Mouse (Mus musculus) embryonic facial prominence, embryonic 12.5 days (tissue): Measurements from ENCODE around the gene Krtap29-1. TPM values are rescaled to one million over a fixed set of nuclear protein-coding genes. Genes with fewer than 3 reads are reported as not detected.

Source experiments
- ATAC-seq: fragments of 200-750 bp; cut with Nextera tagmentation; 2 replicates; pipeline ENCODE4 v1.8.0; 2017; ENCODE audit not compliant: insufficient number of reproducible peaks, insufficient read depth, low FRiP score, low TSS enrichment
- H3K27ac ChIP-seq: fragments of 300-500 bp; sonication (generic); 2 replicates; pipeline ENCODE4 v1.5.1; 2016; ENCODE audit warnings: mild to moderate bottlenecking
- H3K27me3 ChIP-seq: fragments of 300-500 bp; sonication (generic); 2 replicates; pipeline ENCODE4 v1.6.1; 2016; ENCODE audit warnings: mild to moderate bottlenecking, moderate library complexity
- H3K36me3 ChIP-seq: fragments of 300-500 bp; sonication (generic); 2 replicates; pipeline ENCODE4 v1.6.1; 2016; ENCODE audit warnings: mild to moderate bottlenecking
- H3K4me1 ChIP-seq: fragments of 300-500 bp; sonication (generic); 2 replicates; pipeline ENCODE4 v1.6.1; 2016
- H3K4me2 ChIP-seq: fragments of 300-500 bp; sonication (generic); replicated peaks from 2 replicates; pipeline ENCODE4 v1.6.1; 2016; ENCODE audit warnings: mild to moderate bottlenecking, moderate library complexity
- H3K4me3 ChIP-seq: fragments of 300-500 bp; sonication (generic); 2 replicates; pipeline ENCODE4 v1.5.1; 2016; ENCODE audit warnings: mild to moderate bottlenecking
- H3K9ac ChIP-seq: fragments of 300-500 bp; sonication (generic); 2 replicates; pipeline ENCODE4 v1.6.1; 2016; ENCODE audit warnings: mild to moderate bottlenecking, moderate library complexity
- H3K9me3 ChIP-seq: fragments of 300-500 bp; sonication (generic); 2 replicates; pipeline ENCODE4 v1.6.1; 2016; ENCODE audit warnings: mild to moderate bottlenecking, moderate library complexity
- whole genome bisulfite sequencing: fragments of 180-500 bp; shearing (Covaris S2); methylation state at CpG from one replicate; pipeline ENCODE4 v1.1.7; 2016; 5-methylcytosine and 5-hydroxymethylcytosine counted together
- polyA plus RNA-seq: library from polyadenylated mRNA; unstranded; fragments of >200 nt; fragmentation: Nextera tagmentation; extraction: Ambion mirVana; gene quantifications from 2 replicates; pipeline ENCODE4 v1.2.1, GENCODE M21; 2016

Krtap29-1 gene
- polyA plus RNA-seq, 1 experiment from 2014 or later: not detected

DNA sequence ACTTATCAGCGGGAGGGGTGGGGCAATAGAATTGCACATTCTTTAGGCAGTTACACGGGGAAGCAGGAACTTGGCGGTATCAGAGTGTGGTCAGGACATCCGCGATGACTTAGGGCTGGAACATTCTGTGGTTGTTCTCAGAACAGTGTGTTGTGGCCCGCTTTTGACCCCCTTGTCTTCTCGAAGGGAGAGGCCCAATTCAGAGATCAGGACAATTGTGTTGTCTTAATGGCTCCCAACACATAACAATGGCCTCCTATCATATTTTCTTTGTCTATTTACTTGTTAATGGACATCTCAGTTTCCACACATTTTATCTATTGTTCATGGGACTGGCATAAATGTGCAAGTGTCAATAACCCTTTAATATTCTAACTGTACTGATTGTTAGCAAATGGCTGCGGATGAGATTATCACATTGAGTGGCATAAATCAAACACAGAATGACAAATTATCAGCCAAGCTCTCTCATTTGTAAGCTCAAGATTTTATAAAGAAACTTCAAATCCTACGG is 41.0 kb downstream of the Krtap29-1 start:
- Histone ChIP-seq H3K9ac (no peak overlapping the region), H3K4me2 (no peak overlapping the region), H3K4me1 (no peaks in the 10 kb centered on the region), H3K9me3 (no peaks in the 10 kb centered on the region), H3K27me3 (no peaks in the 10 kb centered on the region), H3K4me3 (no peak overlapping the region), H3K36me3 (no peaks in the 10 kb centered on the region), H3K27ac (no peak overlapping the region)
- 89% methylated on average over 9 of the region's 9 CpGs for WGBS
- ATAC-seq: no peak

DNA sequence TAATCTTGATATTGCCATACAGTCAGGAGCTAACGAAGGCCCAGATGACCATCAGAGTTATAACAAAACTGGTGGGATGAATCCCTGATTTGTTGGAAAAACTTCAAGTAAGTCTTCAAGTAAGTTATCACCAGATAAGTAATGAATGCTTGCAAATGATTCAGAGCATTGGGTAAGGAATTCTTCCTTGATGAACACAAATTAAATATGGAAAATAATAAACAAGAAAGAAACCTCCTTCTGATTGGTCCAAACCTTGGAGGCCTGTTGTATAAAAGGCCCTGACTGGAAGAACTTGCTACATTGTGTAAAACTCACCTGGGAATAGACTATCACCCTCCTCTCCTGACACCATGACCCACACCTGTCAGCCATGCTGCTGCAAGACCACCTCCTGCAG is 42.9 kb downstream of the Krtap29-1 start, which contains the start of gene Krtap31-2:
Gene Krtap31-2 (plus strand): TSS at position 301 of the 400 bp plus-strand sequence.
- H3K4me1 ChIP-seq: no peaks in the 10 kb centered on the region
- H3K27me3 ChIP-seq: no peaks in the 10 kb centered on the region
- H3K9me3 ChIP-seq: no peaks in the 10 kb centered on the region
- WGBS: 86% methylated on average over 1 of the region's 1 CpGs
- no peaks in the 10 kb centered on the region for H3K36me3 ChIP-seq
- no peak within 1 kb of the TSS for H3K4me2 ChIP-seq
- no peak for ATAC-seq
- H3K4me3 ChIP-seq: no peak within 1 kb of the TSS
- no peak within 1 kb of the TSS for H3K27ac ChIP-seq
- no peak within 1 kb of the TSS for H3K9ac ChIP-seq

Other genes with a start within 250 kb of the Krtap29-1 start
- gene Gm14180, start 244.8 kb downstream of the Krtap29-1 start, polyA plus RNA-seq: not detected in 2 replicates
- gene Gm11595, start 206.1 kb downstream of the Krtap29-1 start, polyA plus RNA-seq: not detected in 2 replicates
- gene Krtap4-8, start 198.3 kb downstream of the Krtap29-1 start, polyA plus RNA-seq: not detected in 2 replicates
- not detected in 2 replicates for gene Krtap4-9, start 193.9 kb downstream of the Krtap29-1 start, polyA plus RNA-seq
- gene Gm11596, start 185.6 kb downstream of the Krtap29-1 start, polyA plus RNA-seq: not detected in 2 replicates
- gene Gm11569, start 180.1 kb downstream of the Krtap29-1 start, polyA plus RNA-seq: not detected in 2 replicates
- not detected in 2 replicates for gene Gm11554, start 174.6 kb downstream of the Krtap29-1 start, polyA plus RNA-seq
- gene Krtap4-13, start 169.2 kb downstream of the Krtap29-1 start, polyA plus RNA-seq: not detected in 2 replicates
- gene Gm11564, start 163.4 kb downstream of the Krtap29-1 start, polyA plus RNA-seq: not detected in 2 replicates
- gene 2300003K06Rik, start 141.0 kb downstream of the Krtap29-1 start, polyA plus RNA-seq: not detected in 2 replicates
- gene Krtap4-16, start 127.4 kb downstream of the Krtap29-1 start, polyA plus RNA-seq: not detected in 2 replicates
- gene Gm11568, start 121.1 kb downstream of the Krtap29-1 start, polyA plus RNA-seq: not detected in 2 replicates
- not detected in 2 replicates for gene Gm11559, start 114.6 kb downstream of the Krtap29-1 start, polyA plus RNA-seq
- not detected in 2 replicates for gene Krtap9-1, start 105.7 kb downstream of the Krtap29-1 start, polyA plus RNA-seq
- not detected in 2 replicates for gene Gm11567, start 99.9 kb downstream of the Krtap29-1 start, polyA plus RNA-seq
- gene Krtap31-1, start 71.1 kb downstream of the Krtap29-1 start, polyA plus RNA-seq: not detected in 2 replicates
- gene Gm11565, start 64.3 kb downstream of the Krtap29-1 start, polyA plus RNA-seq: not detected in 2 replicates
- gene Krtap31-2, start 42.8 kb downstream of the Krtap29-1 start, polyA plus RNA-seq: not detected in 2 replicates
- not detected in 2 replicates for gene Krtap9-5, start 30.6 kb downstream of the Krtap29-1 start, polyA plus RNA-seq
- not detected in 2 replicates for gene Krtap16-1, start 7.5 kb upstream of the Krtap29-1 start, polyA plus RNA-seq
- gene Krtap17-1, start 14.9 kb upstream of the Krtap29-1 start, polyA plus RNA-seq: 0.29 TPM in 1 of 2 replicates, not detected in the other
- 0.15 TPM in 1 of 2 replicates, not detected in the other for gene Krt33a, start 37.2 kb upstream of the Krtap29-1 start, polyA plus RNA-seq
- gene Krt33b, start 50.8 kb upstream of the Krtap29-1 start, polyA plus RNA-seq: 0.23 and 0.40 TPM in 2 replicates
- not detected in 2 replicates for gene Krt34, start 62.5 kb upstream of the Krtap29-1 start, polyA plus RNA-seq
- gene Krt31, start 71.5 kb upstream of the Krtap29-1 start, polyA plus RNA-seq: not detected in 2 replicates
- gene Krt32, start 109.2 kb upstream of the Krtap29-1 start, polyA plus RNA-seq: not detected in 2 replicates
- gene Krt35, start 117.2 kb upstream of the Krtap29-1 start, polyA plus RNA-seq: not detected in 2 replicates
- gene Krt36, start 126.6 kb upstream of the Krtap29-1 start, polyA plus RNA-seq: 0.09 TPM in 1 of 2 replicates, not detected in the other
- gene Krt13, start 142.5 kb upstream of the Krtap29-1 start, polyA plus RNA-seq: not detected in 2 replicates
- gene Krt15, start 156.9 kb upstream of the Krtap29-1 start, polyA plus RNA-seq: 73.4 and 93.1 TPM in 2 replicates
- 17.6 and 19.9 TPM in 2 replicates for gene Krt19, start 169.6 kb upstream of the Krtap29-1 start, polyA plus RNA-seq
- not detected in 2 replicates for gene Krt9, start 214.2 kb upstream of the Krtap29-1 start, polyA plus RNA-seq
- gene Krt14, start 228.5 kb upstream of the Krtap29-1 start, polyA plus RNA-seq: 110 and 120 TPM in 2 replicates